Mouse (Mus musculus) thymus, postnatal 36 days (tissue): ENCODE measurements around the gene Midn.
A peak's percentile ranks its signal among the peaks of the same experiment; 100 is the strongest.

Source experiments
- DNase-seq, 2 experiments: peaks; one replicate each; pipeline ENCODE4 v3.0.0; 2022; ENCODE audit warnings: mixed read lengths in 2 of 2

The Midn gene

GRCm38 (mm10) chr10:80147719-80148601 is at the start of gene Midn:
Midn (plus strand) TSS chr10:80148272.
- peak; percentile 80 to 82 for DNase-seq

- no peak for DNase-seq
Measured at GRCm38 (mm10) chr10:80098630-80099029, 49.4 kb upstream of the Midn start.

- DNase-seq = no peak
Measured at GRCm38 (mm10) chr10:80100982-80101381, 47.1 kb upstream of the Midn start.

GRCm38 (mm10) chr10:80102216-80102915 is 45.7 kb upstream of the Midn start:
- peak; percentile 89 to 90 for DNase-seq

GRCm38 (mm10) chr10:80103032-80103431 is 45.0 kb upstream of the Midn start:
- no peak for DNase-seq

- DNase-seq = no peak
Measured at GRCm38 (mm10) chr10:80104181-80104580, 43.9 kb upstream of the Midn start.

- no peak for DNase-seq
Measured at GRCm38 (mm10) chr10:80105460-80105859, 42.6 kb upstream of the Midn start, which contains the start of gene Sbno2. Sbno2 (minus strand) TSS chr10:80105571.

- no peak for DNase-seq
Measured at GRCm38 (mm10) chr10:80105926-80106325, 42.1 kb upstream of the Midn start.

GRCm38 (mm10) chr10:80107678-80108077 is 40.4 kb upstream of the Midn start:
- no peak for DNase-seq

- DNase-seq = peak; percentile 89 to 90
Measured at GRCm38 (mm10) chr10:80114341-80115284, 33.5 kb upstream of the Midn start.

- peak; percentile 96 to 99 for DNase-seq
Measured at GRCm38 (mm10) chr10:80115290-80115943, 32.7 kb upstream of the Midn start, which contains the start of gene Stk11. Stk11 (plus strand) TSS chr10:80115803.

GRCm38 (mm10) chr10:80115944-80116335 is 32.1 kb upstream of the Midn start:
- DNase-seq = no peak

GRCm38 (mm10) chr10:80116563-80116926 is 31.5 kb upstream of the Midn start:
- peak; percentile 33 to 55 for DNase-seq

- peak in 1 of 2 experiments; percentile 37 for DNase-seq
Measured at GRCm38 (mm10) chr10:80116927-80117691, 31.0 kb upstream of the Midn start.

GRCm38 (mm10) chr10:80117736-80118135 is 30.3 kb upstream of the Midn start:
- DNase-seq = peak in 1 of 2 experiments; percentile 48

GRCm38 (mm10) chr10:80118552-80118951 is 29.5 kb upstream of the Midn start:
- peak in 1 of 2 experiments; percentile 26 for DNase-seq

- DNase-seq = no peak
Measured at GRCm38 (mm10) chr10:80120146-80120545, 27.9 kb upstream of the Midn start.

- DNase-seq = no peak
Measured at GRCm38 (mm10) chr10:80121639-80122038, 26.4 kb upstream of the Midn start.

- no peak for DNase-seq
Measured at GRCm38 (mm10) chr10:80123932-80124562, 24.0 kb upstream of the Midn start.

GRCm38 (mm10) chr10:80127920-80128319 is 20.2 kb upstream of the Midn start:
- DNase-seq = no peak

- DNase-seq = no peak
Measured at GRCm38 (mm10) chr10:80129846-80130245, 18.2 kb upstream of the Midn start.
